ENCODE assay signal across 8 mouse cellular contexts in genomic region chr11:22287513-22287900, GRCm38 (mm10). TPM values are rescaled to one million over a fixed set of nuclear protein-coding genes. Genes with fewer than 3 reads are reported as not detected.
A peak's percentile ranks its signal among the peaks of the same experiment; 100 is the strongest.
DNase-seq lines count a peak whose midpoint lies in the region; ATAC-seq and TF ChIP-seq lines count a peak whose summit lies in the region.

No protein-coding gene starts in this region.

- H3K79me2 ChIP-seq in macrophage (ENCODE audit: inconsistent target): no peaks in the 10 kb centered on the region

- H3K36me3 ChIP-seq in E14TG2a.4 (ENCODE audit: insufficient read depth, low read length) (peaks cover 6% of the 10 kb centered on the region; the same call in 1 of the 2 replicates), macrophage (ENCODE audit: inconsistent target) (no peaks in the 10 kb centered on the region)
- no peaks in the 10 kb centered on the region for H3K36me3 ChIP-seq in forebrain, postnatal 0 days (ENCODE audit: insufficient read depth)

- H3K27me3 ChIP-seq in E14TG2a.4 (ENCODE audit: insufficient read depth, low read length): no peaks in the 10 kb centered on the region
- H3K27me3 ChIP-seq in forebrain, postnatal 0 days (ENCODE audit: insufficient read depth, low read length): no peaks in the 10 kb centered on the region

- H3K4me2 ChIP-seq in forebrain, postnatal 0 days (ENCODE audit: low read depth): peak overlapping the region; percentile 87

- no peak for TF ChIP-seq CTCF in gastrocnemius, adult 2 months (IDR thresholded peaks at IDR 0.05)
- no peak for TF ChIP-seq CTCF in E14TG2a.4 (conservative IDR thresholded peaks at IDR 0.05; ENCODE audit: low read length)
- no peak for TF ChIP-seq CTCF in forebrain, postnatal 0 days (IDR thresholded peaks at IDR 0.05; ENCODE audit: low read depth)

- peak overlapping the region; percentile 60 for H3K9ac ChIP-seq in forebrain, postnatal 0 days

- DNase-seq in gastrocnemius, adult 2 months: no peak
- no peak for DNase-seq in gastrocnemius, postnatal 4 days (ENCODE audit: low spot score in 2 of 2)
- no peak for DNase-seq in forebrain, postnatal 0 days
- no peak for DNase-seq in adrenal gland, postnatal 36 days
- DNase-seq in urinary bladder, postnatal 10 days (ENCODE audit: low spot score): no peak
- no peak for DNase-seq in spleen, postnatal 4 days (ENCODE audit: low spot score in 2 of 2)

- H3K4me3 ChIP-seq in gastrocnemius, adult 2 months: peak overlapping the region; percentile 99
- peak overlapping the region; percentile 85 for H3K4me3 ChIP-seq in E14TG2a.4 (replicated peaks; ENCODE audit: low read length)
- H3K4me3 ChIP-seq in forebrain, postnatal 0 days (ENCODE audit: low read depth, low read length): peak overlapping the region; percentile 84
- H3K4me3 ChIP-seq in macrophage (ENCODE audit: inconsistent target): peak overlapping the region; percentile 63

- H3K4me1 ChIP-seq in E14TG2a.4 (replicated peaks; ENCODE audit: low read depth, low read length): peaks cover 23% of the 10 kb centered on the region
- peaks cover 22% of the 10 kb centered on the region for H3K4me1 ChIP-seq in forebrain, postnatal 0 days (ENCODE audit: insufficient read depth)

- intact Hi-C loops in gastrocnemius, adult 2 months (cut with DNase I): loop anchor here (2.0 to 10.0 kb wide), 5 partner anchors 60 to 687 kb away; partner anchors contain the start of genes Tmem17 and Zrsr1

- peak overlapping the region; percentile 85 for H3K27ac ChIP-seq in gastrocnemius, adult 2 months
- peak overlapping the region; percentile 81 for H3K27ac ChIP-seq in forebrain, postnatal 0 days (ENCODE audit: low read depth, low read length)
- H3K27ac ChIP-seq in macrophage: 0 out of 2 replicates have a peak overlapping the region, but pooled peaks have one; percentile 16

- ATAC-seq in forebrain, postnatal 0 days: no peak

- no peaks in the 10 kb centered on the region for H3K9me3 ChIP-seq in E14TG2a.4 (ENCODE audit: low read length)
- no peaks in the 10 kb centered on the region for H3K9me3 ChIP-seq in forebrain, postnatal 0 days (ENCODE audit: low read length)

- WGBS in forebrain, postnatal 0 days: 2% methylated on average over 6 of the region's 6 CpGs
- 0% methylated on average over 6 of the region's 6 CpGs for WGBS in macrophage (ENCODE audit: missing documents)

RNA-seq across cellular contexts. Expression of gene Ehbp1, which starts 54.6 kb away (rescaled TPM):
- total RNA-seq in gastrocnemius, adult 2 months (2021): 10 to 100 TPM; 15.2 to 15.9 TPM
- 10 to 100 TPM; 36.8 to 44.8 TPM for total RNA-seq in gastrocnemius, postnatal 4 days (2021)
- total RNA-seq in forebrain, postnatal 0 days (2014; rRNA removed): 42.7 and 45.6 TPM in 2 replicates
- 8.1 and 12.0 TPM in 2 replicates for polyA plus RNA-seq in forebrain, postnatal 0 days (2015; fragmentation: Nextera tagmentation; extraction: Ambion mirVana)
- total RNA-seq in macrophage (2018; cell fraction: chromatin; rRNA removed): 10 to 100 TPM in 25 of 26 experiments, 1 to 10 TPM in 1; 7.7 to 66.6 (median 30.1) TPM
- total RNA-seq in macrophage (2018; cell fraction: cytosol; rRNA removed): 1 to 10 TPM; 1.3 to 6.2 (median 3.1) TPM
- 10 to 100 TPM in 19 of 26 experiments, 1 to 10 TPM in 7; 4.4 to 42.9 (median 13.5) TPM for total RNA-seq in macrophage (2018; cell fraction: nucleus; rRNA removed)
- polyA plus RNA-seq in macrophage (2018): 1.9 to 2.8 TPM (median 2.2 TPM) in 3 replicates
- total RNA-seq in adrenal gland, postnatal 36 days (2021): 10 to 100 TPM; 20.5 to 23.2 TPM

Comparison
In these comparisons a context has a peak if more than half of its experiments do, and no peak if none do; other contexts are left out.
1. H3K27ac ChIP-seq: peak in every context shown above with its lines; median percentile 85 in gastrocnemius, adult 2 months; 81 in forebrain, postnatal 0 days; 16 in macrophage.